Mouse (Mus musculus): Measurements from ENCODE around the gene Pidd1.

DNA sequence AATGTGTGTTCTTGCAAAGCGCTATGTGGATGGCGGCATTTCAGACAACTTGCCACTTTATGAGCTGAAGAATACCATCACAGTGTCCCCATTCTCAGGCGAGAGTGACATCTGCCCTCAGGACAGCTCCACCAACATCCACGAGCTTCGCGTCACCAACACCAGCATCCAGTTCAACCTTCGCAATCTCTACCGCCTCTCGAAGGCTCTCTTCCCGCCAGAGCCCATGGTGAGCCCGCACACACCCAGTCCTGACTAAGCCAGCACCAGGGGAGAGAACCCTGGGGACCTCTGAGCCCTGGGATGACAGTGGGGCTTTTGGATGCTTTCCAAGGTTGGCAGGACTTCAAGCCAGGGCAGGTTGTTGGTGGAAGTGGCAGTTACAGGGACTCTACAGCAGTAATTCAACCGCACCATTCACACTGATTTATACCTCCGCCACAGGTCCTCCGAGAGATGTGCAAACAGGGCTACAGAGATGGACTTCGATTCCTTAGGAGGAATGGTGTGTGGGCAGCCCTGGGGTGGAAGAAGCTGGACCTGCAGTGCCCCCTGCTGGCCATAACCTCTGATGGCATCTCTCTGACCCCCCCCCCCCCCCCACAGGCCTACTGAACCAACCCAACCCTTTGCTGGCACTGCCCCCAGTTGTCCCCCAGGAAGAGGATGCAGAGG lies 14.3 kb upstream of the Pidd1 start:
- TF ChIP-seq CTCF (IDR thresholded peaks at IDR 0.05; ENCODE audit: low read depth, low read length) (peak; percentile 70), POLR2A (IDR thresholded peaks at IDR 0.05; ENCODE audit: insufficient read depth, low read length) (no peak)
